Mouse (Mus musculus) naive thymus-derived CD4-positive, alpha-beta T cell, adult 2 months (primary cell): ENCODE data around the gene Erv3.
"Not testable (repeated sequence)": the region's sequence is repeated elsewhere in the genome, so short reads cannot be mapped to it uniquely, and the experiment has no call there.

ENCODE experiments used
- DNase-seq: peaks from one replicate; pipeline ENCODE4 v3.0.0-alpha.2; 2011; ENCODE audit warnings: low read depth

Gene Erv3

GRCm38 (mm10) chr2:131864262-131864796 lies 4.8 kb upstream of the Erv3 start:
- no peak for DNase-seq

- no peak for DNase-seq
These were observed 3.9 kb upstream of the Erv3 start for GRCm38 (mm10) chr2:131863472-131863871.

GRCm38 (mm10) chr2:131862617-131863275 lies 3.2 kb upstream of the Erv3 start:
- no peak for DNase-seq

- no peak for DNase-seq
These were observed 1.7 kb downstream of the Erv3 start for GRCm38 (mm10) chr2:131857838-131858237.

- DNase-seq: no peak
These were observed 5.8 kb downstream of the Erv3 start for GRCm38 (mm10) chr2:131853719-131854118.

- DNase-seq: no peak
These were observed 8.0 kb downstream of the Erv3 start for GRCm38 (mm10) chr2:131851333-131852092.

- no peak for DNase-seq
These were observed 9.5 kb downstream of the Erv3 start for GRCm38 (mm10) chr2:131850047-131850446.

- peak; percentile 12 for DNase-seq
These were observed 11.8 kb downstream of the Erv3 start for GRCm38 (mm10) chr2:131847501-131848359.

GRCm38 (mm10) chr2:131846811-131847210 lies 12.7 kb downstream of the Erv3 start:
- no peak for DNase-seq

- DNase-seq: no peak
These were observed 13.3 kb downstream of the Erv3 start for GRCm38 (mm10) chr2:131846132-131846710.

- no peak for DNase-seq
These were observed 13.9 kb downstream of the Erv3 start for GRCm38 (mm10) chr2:131845671-131846070.

GRCm38 (mm10) chr2:131842568-131842967 lies 17.0 kb downstream of the Erv3 start:
- no peak for DNase-seq

- DNase-seq: no peak
These were observed 18.2 kb downstream of the Erv3 start for GRCm38 (mm10) chr2:131841321-131841693.

- no peak for DNase-seq
These were observed 18.8 kb downstream of the Erv3 start for GRCm38 (mm10) chr2:131840611-131841320.

- no peak for DNase-seq
These were observed 25.3 kb downstream of the Erv3 start for GRCm38 (mm10) chr2:131834296-131834695.

GRCm38 (mm10) chr2:131831861-131832260 lies 27.7 kb downstream of the Erv3 start:
- no peak for DNase-seq

- not testable (repeated sequence) for DNase-seq
These were observed 28.6 kb downstream of the Erv3 start for GRCm38 (mm10) chr2:131830945-131831344.

- peak; percentile 71 for DNase-seq
These were observed 31.3 kb downstream of the Erv3 start for GRCm38 (mm10) chr2:131827999-131828975.

- DNase-seq: no peak
These were observed 32.4 kb downstream of the Erv3 start for GRCm38 (mm10) chr2:131827026-131827687.

GRCm38 (mm10) chr2:131825498-131825897 lies 34.0 kb downstream of the Erv3 start:
- DNase-seq: no peak
